Mouse (Mus musculus) embryonic stem cell, embryonic (primary cell): Measurements from ENCODE around the gene Brd4.

Experiments used
- CTCF ChIA-PET, 4 experiments: fragments of 300-600 bp in 2 of 4; fragments of 350-600 bp in 2 of 4; sonication (Branson Sonifier 250); formaldehyde crosslinking; loops; one replicate each; lab custom pipeline; 2022; ENCODE audit warnings: inconsistent platforms in 2 of 4; lab: Charles Lee
- POLR2A ChIA-PET, 4 experiments: fragments of 300-600 bp in 2 of 4; fragments of 350-600 bp in 2 of 4; sonication (Branson Sonifier 250); formaldehyde crosslinking; loops; one replicate each; lab custom pipeline; 2022; ENCODE audit warnings: antibody characterized with exemption in 4 of 4, inconsistent platforms in 1 of 4; lab: Charles Lee

The Brd4 gene

DNA sequence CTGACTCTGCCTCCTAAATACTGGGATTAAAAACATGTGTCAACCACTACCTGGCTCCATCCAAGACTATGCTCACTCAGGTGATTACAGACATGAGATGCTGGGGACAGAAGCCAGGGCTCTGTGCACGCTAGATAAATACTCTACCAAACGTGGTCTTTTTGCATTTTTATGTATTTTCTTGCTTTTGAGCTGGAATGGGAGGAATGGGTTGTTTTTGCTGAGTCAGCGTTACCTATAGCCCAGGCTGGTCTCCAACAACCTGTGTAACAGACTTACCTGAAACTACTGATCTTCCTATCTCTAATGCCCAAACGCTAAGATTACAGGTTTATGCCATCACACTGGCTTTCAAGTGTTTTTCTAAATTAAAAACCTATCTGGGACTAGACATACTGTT, 10.6 kb upstream of the Brd4 start:
- POLR2A ChIA-PET, result interaction anchor here (0.6 to 9.6 kb wide), 48 partner anchors 8 to 518 kb away, joined by 3 to 137 read pairs (median 4); partner anchors contain the start of genes Brd4 (in 4 of the 4), Akap8 (in 2 of the 4), Akap8l (in 1 of the 4) and Cyp4f17 (in 1 of the 4)
- CTCF ChIA-PET, result interaction anchor here in 1 of 4 experiments (1.1 to 1.2 kb wide), 2 partner anchors 11 to 222 kb away, joined by 4 read pairs; partner anchors contain the start of gene Brd4

DNA sequence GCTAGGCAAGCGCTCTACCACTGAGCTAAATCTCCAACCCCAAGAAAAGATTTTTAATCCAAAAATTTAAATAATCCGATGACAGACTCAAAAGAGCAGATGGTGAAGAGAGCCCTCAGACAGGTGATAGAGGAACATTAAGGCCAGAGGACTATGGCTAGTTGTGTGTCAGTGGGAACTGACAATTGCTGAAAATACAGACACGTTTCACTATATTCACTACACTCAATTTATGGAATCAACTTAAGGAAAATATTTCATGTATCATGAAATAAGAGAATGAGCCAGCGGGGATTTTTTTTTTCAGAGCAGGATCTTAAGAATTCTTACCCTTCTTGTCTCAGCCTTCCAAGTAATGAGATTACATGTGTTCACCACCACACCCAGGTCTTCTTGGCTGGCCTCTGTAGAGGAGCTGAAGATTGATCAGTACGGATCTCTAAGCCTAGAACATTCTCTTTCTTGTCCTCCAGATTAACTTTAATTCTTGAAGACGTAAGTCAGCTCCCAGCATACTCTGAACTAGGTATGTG, 682 bp upstream of the Brd4 start:
- POLR2A ChIA-PET, result interaction anchor here (0.6 to 8.5 kb wide), 45 partner anchors 9 to 1523 kb away, joined by 3 to 137 read pairs (median 4); partner anchors contain the start of genes Akap8 (in 3 of the 4), Akap8l (in 1 of the 4) and Notch3 (in 1 of the 4)
- CTCF ChIA-PET, result interaction anchor here in 3 of 4 experiments (0.6 to 1.5 kb wide), 4 partner anchors 11 to 123 kb away, joined by 3 to 5 read pairs (median 4); no protein-coding TSS in a partner anchor

DNA sequence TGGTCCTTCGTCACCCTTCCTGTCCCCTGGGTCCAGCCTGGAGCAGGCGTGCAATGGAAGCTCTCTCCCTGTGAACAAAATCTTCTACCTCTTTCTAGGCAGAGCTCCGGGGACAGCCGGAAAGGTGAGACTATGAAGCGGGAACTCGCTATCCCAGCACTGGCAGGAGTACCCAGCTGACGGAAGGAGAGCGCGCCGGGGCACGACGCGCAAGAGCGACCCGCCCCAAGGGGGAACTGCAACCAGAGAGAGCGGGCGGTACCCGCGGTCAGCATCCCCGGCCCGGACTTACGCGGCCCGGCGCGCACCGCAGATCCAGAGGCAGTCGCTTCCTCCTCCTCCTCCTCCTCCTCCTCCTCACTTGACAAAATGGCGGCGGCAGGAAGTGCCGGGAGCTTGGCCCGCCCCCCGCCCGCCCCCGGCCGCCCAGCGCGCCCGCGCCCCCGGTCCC, 726 bp downstream of the Brd4 start:
- POLR2A ChIA-PET, result interaction anchor here (0.7 to 8.5 kb wide), 37 partner anchors 9 to 236 kb away, joined by 3 to 137 read pairs (median 5); partner anchors contain the start of genes Akap8 (in 3 of the 4) and Akap8l (in 1 of the 4)

GRCm38 (mm10) chr17:32283341-32283740, 1.2 kb downstream of the Brd4 start:
- POLR2A ChIA-PET, result interaction anchor here (0.7 to 8.5 kb wide), 35 partner anchors 8 to 236 kb away, joined by 3 to 137 read pairs (median 5); partner anchors contain the start of genes Akap8 (in 2 of the 4) and Akap8l (in 1 of the 4)
- CTCF ChIA-PET, result interaction anchor here in 2 of 4 experiments (0.6 kb wide), 2 partner anchors 61 to 104 kb away, joined by 5 to 6 read pairs; no protein-coding TSS in a partner anchor

More for the DNA sequence above, 726 bp downstream of the Brd4 start:
- CTCF ChIA-PET, result interaction anchor here in 1 of 4 experiments (1.3 to 1.5 kb wide), 2 partner anchors 12 to 122 kb away, joined by 4 read pairs; no protein-coding TSS in a partner anchor

GRCm38 (mm10) chr17:32281611-32282310, 2.8 kb downstream of the Brd4 start:
- ChIA-PET CTCF (no interaction called here), POLR2A (interaction anchor here in 3 of 4 experiments (0.5 to 8.5 kb wide), 18 partner anchors 10 to 119 kb away, joined by 3 to 137 read pairs (median 4); partner anchors contain the start of genes Akap8 (in 1 of the 3) and Ephx3 (in 1 of the 3))

DNA sequence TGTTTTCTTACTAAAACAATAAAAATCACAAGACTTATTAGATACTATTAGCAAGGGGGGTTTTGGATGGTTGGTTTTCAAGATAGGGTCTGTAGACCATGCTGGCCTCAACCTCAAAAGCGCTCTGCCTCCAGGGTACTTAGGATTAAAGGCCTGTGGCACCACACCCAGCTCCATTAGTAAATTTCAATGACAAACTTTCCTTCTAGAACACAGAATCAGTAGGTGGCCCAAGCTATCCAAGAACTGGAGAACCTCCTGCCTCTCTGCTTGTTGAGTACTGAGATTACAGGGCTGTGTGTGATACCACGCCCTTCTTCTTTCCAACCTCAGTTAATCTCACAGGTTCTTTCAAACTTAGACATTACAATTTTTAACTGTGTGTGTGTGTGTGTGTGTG, 3.4 kb downstream of the Brd4 start:
- ChIA-PET CTCF (interaction anchor here in 1 of 4 experiments (0.7 kb wide), 1 partner anchor 16 kb away, joined by 3 read pairs; no protein-coding TSS in a partner anchor), POLR2A (interaction anchor here in 3 of 4 experiments (0.5 to 8.5 kb wide), 13 partner anchors 8 to 118 kb away, joined by 3 to 137 read pairs (median 3); partner anchors contain the start of gene Ephx3 (in 1 of the 3))

DNA sequence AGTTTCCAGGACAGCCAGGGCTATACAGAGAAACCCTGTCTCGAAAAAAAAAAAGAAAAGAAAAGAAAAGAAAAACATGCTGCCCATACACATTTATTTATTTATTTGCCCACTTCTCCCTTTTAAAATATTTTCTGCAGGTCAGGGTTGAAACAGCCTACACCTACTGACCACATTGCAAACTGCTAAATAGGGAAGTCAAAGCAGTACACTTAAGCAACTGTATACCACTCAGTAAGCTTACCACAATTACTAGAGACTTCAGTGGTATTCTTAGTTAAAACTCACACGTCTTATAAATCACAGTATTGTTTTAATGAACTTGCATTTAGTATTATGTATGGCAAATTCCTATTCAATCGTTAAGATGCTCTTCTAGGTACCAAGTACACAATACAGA, 3.9 kb downstream of the Brd4 start:
- POLR2A ChIA-PET, result interaction anchor here in 3 of 4 experiments (0.7 to 8.5 kb wide), 12 partner anchors 8 to 118 kb away, joined by 3 to 137 read pairs (median 4); partner anchors contain the start of gene Ephx3 (in 1 of the 3)
- CTCF ChIA-PET, result interaction anchor here in 1 of 4 experiments (0.7 kb wide), 1 partner anchor 15 kb away, joined by 3 read pairs; no protein-coding TSS in a partner anchor

GRCm38 (mm10) chr17:32277201-32277600, 7.3 kb downstream of the Brd4 start:
- ChIA-PET CTCF (no interaction called here), POLR2A (interaction anchor here in 1 of 4 experiments (0.8 to 1.9 kb wide), 3 partner anchors 9 to 14 kb away, joined by 3 to 10 read pairs (median 5); no protein-coding TSS in a partner anchor)

GRCm38 (mm10) chr17:32275568-32275967, 9.0 kb downstream of the Brd4 start:
- ChIA-PET POLR2A (interaction anchor here (0.6 to 9.6 kb wide), 9 partner anchors 7 to 206 kb away, joined by 3 to 87 read pairs (median 4); partner anchors contain the start of gene Brd4 (in 2 of the 4)), CTCF (no interaction called here)

DNA sequence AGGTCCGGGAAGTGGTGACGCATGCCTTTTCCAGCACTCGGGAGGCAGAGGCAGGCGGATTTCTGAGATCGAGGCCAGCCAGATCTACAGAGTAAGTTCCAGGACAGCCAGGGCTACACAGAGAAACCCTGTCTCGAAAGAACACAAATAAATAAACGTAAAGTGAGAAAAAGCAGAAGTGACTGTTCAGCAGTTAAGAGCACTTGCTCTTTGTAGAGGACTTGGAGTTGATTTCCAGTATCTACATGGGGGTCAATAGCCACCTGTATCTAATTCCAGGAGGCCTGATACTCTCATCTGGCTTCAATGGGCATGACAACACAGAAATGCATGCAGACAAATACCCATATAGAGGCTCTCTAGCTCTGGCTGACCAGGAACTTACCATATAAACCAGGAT, 15.4 kb downstream of the Brd4 start:
- POLR2A ChIA-PET, result interaction anchor here in 3 of 4 experiments (0.7 to 9.6 kb wide), 14 partner anchors 8 to 1613 kb away, joined by 3 to 87 read pairs (median 4); partner anchors contain the start of genes Brd4 (in 2 of the 3), Akap8l (in 1 of the 3) and Ephx3 (in 1 of the 3)
- CTCF ChIA-PET, result no interaction called here

- POLR2A ChIA-PET, result interaction anchor here in 3 of 4 experiments (0.5 to 9.6 kb wide), 18 partner anchors 9 to 201 kb away, joined by 3 to 87 read pairs (median 4); partner anchors contain the start of genes Brd4 (in 2 of the 3), Akap8 (in 1 of the 3), Akap8l (in 1 of the 3) and Ephx3 (in 1 of the 3)
- CTCF ChIA-PET, result no interaction called here
Measured at GRCm38 (mm10) chr17:32268540-32268960, 16.0 kb downstream of the Brd4 start.

GRCm38 (mm10) chr17:32268096-32268495, 16.4 kb downstream of the Brd4 start:
- POLR2A ChIA-PET, result interaction anchor here in 3 of 4 experiments (0.5 to 9.6 kb wide), 17 partner anchors 9 to 200 kb away, joined by 3 to 87 read pairs (median 3); partner anchors contain the start of genes Brd4 (in 2 of the 3) and Akap8 (in 1 of the 3)
- CTCF ChIA-PET, result no interaction called here

- ChIA-PET POLR2A (interaction anchor here in 3 of 4 experiments (0.6 to 9.6 kb wide), 17 partner anchors 9 to 76 kb away, joined by 3 to 87 read pairs (median 3); partner anchors contain the start of genes Brd4 (in 2 of the 3) and Akap8 (in 1 of the 3)), CTCF (interaction anchor here in 1 of 4 experiments (0.7 kb wide), 1 partner anchor 796 kb away, joined by 3 read pairs; no protein-coding TSS in a partner anchor)
Measured at GRCm38 (mm10) chr17:32267617-32268016, 16.9 kb downstream of the Brd4 start.

- POLR2A ChIA-PET, result interaction anchor here in 2 of 4 experiments (0.7 to 10.6 kb wide), 14 partner anchors 13 to 1602 kb away, joined by 3 to 66 read pairs (median 4); partner anchors contain the start of gene Brd4 (in 2 of the 2)
- CTCF ChIA-PET, result interaction anchor here in 2 of 4 experiments (0.5 to 0.6 kb wide), 2 partner anchors 16 to 237 kb away, joined by 3 to 4 read pairs; no protein-coding TSS in a partner anchor
Measured at GRCm38 (mm10) chr17:32263672-32264071, 20.9 kb downstream of the Brd4 start.

GRCm38 (mm10) chr17:32262831-32263559, 21.5 kb downstream of the Brd4 start:
- CTCF ChIA-PET, result interaction anchor here in 3 of 4 experiments (0.5 to 0.8 kb wide), 3 partner anchors 17 to 236 kb away, joined by 3 to 4 read pairs (median 4); no protein-coding TSS in a partner anchor
- POLR2A ChIA-PET, result interaction anchor here in 2 of 4 experiments (0.6 to 10.6 kb wide), 18 partner anchors 12 to 1602 kb away, joined by 3 to 66 read pairs (median 4); partner anchors contain the start of gene Brd4 (in 2 of the 2)

DNA sequence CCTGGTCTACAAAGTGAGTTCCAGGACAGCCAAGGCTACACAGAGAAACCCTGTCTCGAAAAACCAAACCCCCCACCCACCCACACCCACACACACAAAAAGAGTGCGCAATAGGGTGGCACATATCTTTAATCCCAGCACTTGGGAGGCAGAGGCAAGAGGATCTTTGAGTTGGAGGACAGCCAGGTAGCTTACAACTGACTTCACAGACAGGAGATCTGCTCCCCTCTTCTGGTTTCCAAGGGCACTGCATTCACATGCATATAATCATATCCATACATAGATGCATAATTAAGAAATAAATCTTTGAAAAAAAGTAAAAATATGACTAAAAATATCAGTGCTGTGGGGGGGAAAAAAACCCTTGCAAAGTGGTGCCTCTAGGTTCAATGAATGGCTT, 25.7 kb downstream of the Brd4 start:
- ChIA-PET CTCF (interaction anchor here in 2 of 4 experiments (0.7 to 1.2 kb wide), 5 partner anchors 9 to 116 kb away, joined by 3 to 4 read pairs (median 3); no protein-coding TSS in a partner anchor), POLR2A (interaction anchor here in 3 of 4 experiments (0.5 to 10.6 kb wide), 14 partner anchors 10 to 47 kb away, joined by 3 to 66 read pairs (median 6); partner anchors contain the start of gene Brd4 (in 2 of the 3))
